Mouse (Mus musculus) heart, postnatal 14 days (tissue): ENCODE measurements around the gene Maz. TPM values are rescaled to one million over a fixed set of nuclear protein-coding genes. Genes with fewer than 3 reads are reported as not detected.
A peak's percentile ranks its signal among the peaks of the same experiment; 100 is the strongest.

Source experiments
- DNase-seq, 2 experiments: peaks; one replicate each; pipeline ENCODE4 v3.0.0; 2021 to 2022
- intact Hi-C: fragments of 180-260 bp; cut with DNase I; formaldehyde crosslinking; loops from one replicate; pipeline ENCODE4 v1.15.1; 2025
- microRNA-seq, 2 experiments: library from miRNA; unstranded; fragments of <30 nt; microRNA quantifications; one replicate each; pipeline ENCODE4 v1.2.0; 2021 to 2022
- total RNA-seq, 2 experiments: library from RNA; stranded (reverse); gene quantifications; 2 replicates each; pipeline ENCODE4 v1.2.3; 2021

Gene Maz
- total RNA-seq, 2 experiments from 2014 or later, result 81.8 to 91.3 TPM

GRCm38 (mm10) chr7:126975893-126975949, 51.1 kb downstream of the Maz start, which contains the start of gene Cdipt:
TSS of gene Cdipt (plus strand) at chr7:126975914.
- intact Hi-C loops, result no loop called here

GRCm38 (mm10) chr7:126975493-126975892, 51.3 kb downstream of the Maz start:
- intact Hi-C loops, result no loop called here
- DNase-seq, result peak; percentile 44 to 45

More at GRCm38 (mm10) chr7:126975893-126975949, 51.1 kb downstream of the Maz start, which contains the start of gene Cdipt:
- no peak for DNase-seq

Small RNA genes lying within 50 kb of the gene (microRNA-seq; reads per million reads assigned to microRNA genes)
- gene Gm44343, result 0 reads per million in 2 experiments

Other genes starting within 250 kb of the Maz start
- under 1 TPM; 0.44 to 0.62 TPM for gene Tbx6, start 245.6 kb downstream of the Maz start, total RNA-seq
- 10 to 100 TPM; 38.8 to 49.6 TPM for gene Ppp4c, start 234.5 kb downstream of the Maz start, total RNA-seq
- gene Fam57b, start 229.4 kb downstream of the Maz start, total RNA-seq, result 10 to 100 TPM; 12.9 to 13.7 TPM
- not detected for gene 4930451I11Rik, start 195.4 kb downstream of the Maz start, total RNA-seq
- not detected for gene Doc2a, start 179.6 kb downstream of the Maz start, total RNA-seq
- gene Hirip3, start 165.1 kb downstream of the Maz start, total RNA-seq, result 1 to 10 TPM; 5.4 to 7.4 TPM
- 10 to 100 TPM; 21.2 to 21.4 TPM for gene Ino80e, start 164.7 kb downstream of the Maz start, total RNA-seq
- gene Taok2, start 142.3 kb downstream of the Maz start, total RNA-seq, result 10 to 100 TPM; 61.4 to 61.7 TPM
- 10 to 100 TPM; 10.9 to 13.0 TPM for gene Tmem219, start 104.1 kb downstream of the Maz start, total RNA-seq
- gene Kctd13, start 98.2 kb downstream of the Maz start, total RNA-seq, result 1 to 10 TPM; 6.9 to 7.6 TPM
- gene Asphd1, start 77.5 kb downstream of the Maz start, total RNA-seq, result under 1 TPM in 1 of 2 experiments, not detected in 1; 0.60 TPM
- gene Sez6l2, start 76.5 kb downstream of the Maz start, total RNA-seq, result 10 to 100 TPM; 14.2 to 17.2 TPM
- gene Cdipt, start 51.1 kb downstream of the Maz start, total RNA-seq, result 10 to 100 TPM; 63.3 to 66.1 TPM
- under 1 TPM; 0.45 to 0.59 TPM for gene Cdiptos, start 50.9 kb downstream of the Maz start, total RNA-seq
- gene Mvp, start 12.4 kb downstream of the Maz start, total RNA-seq, result 10 to 100 TPM; 44.6 to 45.9 TPM
- gene Pagr1b, start 10.6 kb downstream of the Maz start, total RNA-seq, result not detected
- 10 to 100 TPM; 15.2 to 20.6 TPM for gene Pagr1a, start 9.7 kb downstream of the Maz start, total RNA-seq
- 10 to 100 TPM; 18.0 to 19.8 TPM for gene Gm42742, start 5.9 kb downstream of the Maz start, total RNA-seq
- 1 to 10 TPM; 1.1 to 1.2 TPM for gene Prrt2, start 5.8 kb downstream of the Maz start, total RNA-seq
- gene Kif22, start 15.4 kb upstream of the Maz start, total RNA-seq, result 1 to 10 TPM; 4.6 to 8.2 TPM
- gene Zg16, start 60.3 kb upstream of the Maz start, total RNA-seq, result not detected
- 1 to 10 TPM; 1.4 to 3.0 TPM for gene AI467606, start 64.3 kb upstream of the Maz start, total RNA-seq
- gene Qprt, start 95.2 kb upstream of the Maz start, total RNA-seq, result not detected
- gene Spn, start 110.8 kb upstream of the Maz start, total RNA-seq, result 1 to 10 TPM in 1 of 2 experiments, under 1 TPM in 1; 0.38 to 2.0 TPM
- gene Cd2bp2, start 169.0 kb upstream of the Maz start, total RNA-seq, result 10 to 100 TPM; 38.0 to 43.7 TPM
- gene Tbc1d10b, start 181.4 kb upstream of the Maz start, total RNA-seq, result 10 to 100 TPM; 29.2 to 30.5 TPM
- 1 to 10 TPM; 1.1 to 4.2 TPM for gene Mylpf, start 181.9 kb upstream of the Maz start, total RNA-seq
- 1 to 10 TPM; 6.9 to 7.0 TPM for gene Zfp553, start 206.0 kb upstream of the Maz start, total RNA-seq
- gene Sept1, start 206.1 kb upstream of the Maz start, total RNA-seq, result 10 to 100 TPM in 1 of 2 experiments, 1 to 10 TPM in 1; 7.5 to 18.8 TPM
- 10 to 100 TPM; 17.8 to 21.3 TPM for gene Zfp771, start 217.2 kb upstream of the Maz start, total RNA-seq
- gene Dctpp1, start 233.7 kb upstream of the Maz start, total RNA-seq, result 10 to 100 TPM; 38.4 to 46.7 TPM
- 10 to 100 TPM; 29.3 to 30.2 TPM for gene Sephs2, start 247.0 kb upstream of the Maz start, total RNA-seq